Mouse (Mus musculus) stomach, postnatal 0 days (tissue): ENCODE results near the gene Adck2.

Experiments used
- CTCF ChIP-seq: IDR thresholded peaks from 2 replicates; pipeline ENCODE4 v1.5.1; 2016; ENCODE audit warnings: antibody characterized with exemption, low read depth, mild to moderate bottlenecking, moderate library complexity
- EP300 ChIP-seq: optimal IDR thresholded peaks from 2 replicates; pipeline ENCODE3; 2016; ENCODE audit warnings: antibody characterized with exemption

DNA sequence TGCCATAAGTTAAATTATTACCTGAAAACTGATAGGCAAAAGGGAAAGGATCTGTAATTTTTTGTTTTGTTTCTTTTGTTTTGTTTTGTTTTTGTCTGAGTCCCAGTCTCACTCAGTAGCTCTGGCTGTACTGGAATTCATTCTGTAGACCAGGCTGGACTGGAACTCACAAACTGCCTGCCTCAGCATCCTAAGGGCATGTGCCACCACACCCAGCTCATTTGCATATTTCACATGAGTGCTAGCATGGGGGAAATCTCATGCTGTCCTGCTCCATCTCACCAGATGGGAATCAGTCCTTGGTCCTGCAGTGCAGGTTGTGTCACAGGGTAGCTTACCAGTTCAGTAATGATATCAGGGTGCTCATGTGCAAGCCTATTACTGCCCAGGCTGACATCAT, 38.7 kb upstream of the Adck2 start:
- TF ChIP-seq CTCF (no peak), EP300 (no peak)
